29 mouse cellular contexts compared by ENCODE assay signal in the genomic region with DNA sequence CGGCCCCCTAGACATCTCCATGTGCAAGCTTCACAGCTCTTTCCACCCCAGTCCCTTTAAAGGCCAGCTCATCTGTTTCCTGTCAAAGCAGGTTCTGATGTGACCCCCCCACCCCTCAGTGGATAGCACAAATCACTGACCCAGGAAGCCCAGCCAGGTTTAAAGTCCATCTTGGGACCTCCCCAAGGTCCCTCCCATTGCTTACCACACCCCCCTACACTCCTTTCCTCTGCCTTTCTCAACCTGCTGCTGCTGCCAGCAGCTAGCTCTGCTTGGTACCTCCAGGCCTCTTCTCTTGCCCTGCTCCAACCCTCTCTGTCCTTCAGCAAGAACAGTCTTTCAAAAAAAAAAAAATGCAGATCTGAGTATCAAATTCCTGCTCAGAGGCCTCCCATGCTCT. TPM values are rescaled to one million over a fixed set of nuclear protein-coding genes. Genes with fewer than 3 reads are reported as not detected.
DNase-seq lines count a peak whose midpoint lies in the region; ATAC-seq and TF ChIP-seq lines count a peak whose summit lies in the region.
"Had no signal": no experiment of that assay in that cellular context is flagged by ENCODE, and none has a peak within 500 bp of the region (broad histone marks: within the 10 kb centered on the region; RNA-seq: fewer than 3 reads in every experiment).

No protein-coding gene starts in this region.

- TF ChIP-seq CTCF in kidney, adult 2 months (conservative IDR thresholded peaks at IDR 0.05; ENCODE audit: insufficient read depth, insufficient read length, low read depth, low read length) = no peak
- TF ChIP-seq CTCF in kidney, postnatal 0 days (IDR thresholded peaks at IDR 0.05; ENCODE audit: low read depth) = no peak
- no peak for TF ChIP-seq CTCF in stomach, postnatal 0 days (IDR thresholded peaks at IDR 0.05; ENCODE audit: low read depth)
- no peak for TF ChIP-seq CTCF in liver, postnatal 0 days (IDR thresholded peaks at IDR 0.05; ENCODE audit: low read depth)

- TF ChIP-seq EP300 in stomach, postnatal 0 days (optimal IDR thresholded peaks at IDR 0.05) = no peak
- TF ChIP-seq EP300 in liver, postnatal 0 days (IDR thresholded peaks at IDR 0.05; ENCODE audit: low read depth) = no peak

- WGBS in kidney, adult 2 months = 51% methylated on average over 1 of the region's 1 CpGs
- 93% methylated on average over 1 of the region's 1 CpGs for WGBS in intestine, embryonic 15.5 days
- 85% methylated on average over 1 of the region's 1 CpGs for WGBS in kidney, postnatal 0 days
- 74% methylated on average over 1 of the region's 1 CpGs for WGBS in stomach, postnatal 0 days
- 80% methylated on average over 1 of the region's 1 CpGs for WGBS in liver, postnatal 0 days (ENCODE audit: insufficient replicate concordance)

- DNase-seq in kidney, adult 2 months = peak; percentile 80
- no peak for DNase-seq in kidney, adult 18-20 months
- no peak for DNase-seq in kidney, postnatal 0 days (ENCODE audit: low spot score)
- DNase-seq in stomach, postnatal 0 days (ENCODE audit: low spot score) = peak; percentile 49
- no peak for DNase-seq in liver, postnatal 0 days
- DNase-seq in cerebellum, postnatal 14 days = no peak
- DNase-seq: adrenal gland, postnatal 25 days; cerebellum, adult 11-12 months; cerebellum, adult 9-11 months; forebrain, postnatal 0 days; gastrocnemius, postnatal 10 days; heart, postnatal 10 days; right cerebral cortex, postnatal 14 days; thymus, postnatal 14 days had no signal

- no peak for TF ChIP-seq POLR2A in kidney, adult 2 months (IDR thresholded peaks at IDR 0.05; ENCODE audit: low read depth, low read length)

- H3K4me2 ChIP-seq in intestine, embryonic 15.5 days (replicated peaks) = no peak overlapping the region
- H3K4me2 ChIP-seq in kidney, postnatal 0 days (ENCODE audit: low read length) = no peak overlapping the region
- no peak overlapping the region for H3K4me2 ChIP-seq in stomach, postnatal 0 days (replicated peaks; ENCODE audit: low read depth)
- H3K4me2 ChIP-seq in liver, postnatal 0 days (ENCODE audit: low read depth, low read length) = no peak overlapping the region
- H3K4me2 ChIP-seq: forebrain, embryonic 12.5 days; heart, embryonic 13.5 days; limb, embryonic 12.5 days; liver, embryonic 15.5 days; lung, embryonic 15.5 days; neural tube, embryonic 12.5 days; stomach, embryonic 15.5 days had no signal

- no peaks in the 10 kb centered on the region for H3K27me3 ChIP-seq in kidney, adult 2 months (replicated peaks; ENCODE audit: control insufficient read depth, insufficient read depth, low read length)
- H3K27me3 ChIP-seq in intestine, embryonic 15.5 days (replicated peaks) = no peaks in the 10 kb centered on the region
- H3K27me3 ChIP-seq in kidney, postnatal 0 days (ENCODE audit: insufficient read depth, low read length) = no peaks in the 10 kb centered on the region
- no peaks in the 10 kb centered on the region for H3K27me3 ChIP-seq in stomach, postnatal 0 days (ENCODE audit: control insufficient read depth, insufficient read depth, low read length)
- H3K27me3 ChIP-seq in liver, postnatal 0 days (ENCODE audit: insufficient read depth, low read length) = no peaks in the 10 kb centered on the region
- H3K27me3 ChIP-seq: forebrain, embryonic 12.5 days; heart, embryonic 13.5 days; limb, embryonic 12.5 days; liver, embryonic 15.5 days; lung, embryonic 15.5 days; neural tube, embryonic 12.5 days; stomach, embryonic 15.5 days had no signal

- H3K9me3 ChIP-seq in intestine, embryonic 15.5 days = no peaks in the 10 kb centered on the region
- no peaks in the 10 kb centered on the region for H3K9me3 ChIP-seq in kidney, postnatal 0 days (replicated peaks; ENCODE audit: low read length)
- H3K9me3 ChIP-seq in stomach, postnatal 0 days (ENCODE audit: control insufficient read depth, low read length) = no peaks in the 10 kb centered on the region
- no peaks in the 10 kb centered on the region for H3K9me3 ChIP-seq in liver, postnatal 0 days (ENCODE audit: low read length)
- H3K9me3 ChIP-seq: forebrain, embryonic 12.5 days; heart, embryonic 13.5 days; limb, embryonic 12.5 days; liver, embryonic 15.5 days; lung, embryonic 15.5 days; midbrain, embryonic 10.5 days; neural tube, embryonic 12.5 days; stomach, embryonic 15.5 days had no signal

- peak overlapping the region; percentile 36; the same call in 1 of the 2 replicates for H3K27ac ChIP-seq in kidney, adult 2 months (ENCODE audit: insufficient read depth, low read depth, low read length)
- no peak overlapping the region for H3K27ac ChIP-seq in intestine, embryonic 15.5 days
- peak overlapping the region; percentile 13; the same call in 1 of the 2 replicates for H3K27ac ChIP-seq in kidney, postnatal 0 days
- no peak overlapping the region for H3K27ac ChIP-seq in stomach, postnatal 0 days (replicated peaks)
- no peak overlapping the region for H3K27ac ChIP-seq in liver, postnatal 0 days (ENCODE audit: low read depth)
- H3K27ac ChIP-seq: forebrain, embryonic 12.5 days; heart, embryonic 13.5 days; layer of hippocampus, adult 2 months; left cerebral cortex, adult 2 months; limb, embryonic 12.5 days; liver, embryonic 15.5 days; lung, embryonic 15.5 days; midbrain, embryonic 10.5 days; neural tube, embryonic 12.5 days; stomach, embryonic 15.5 days had no signal

- no peaks in the 10 kb centered on the region for H3K36me3 ChIP-seq in kidney, adult 2 months (ENCODE audit: control insufficient read depth, insufficient read depth, low read length)
- H3K36me3 ChIP-seq in intestine, embryonic 15.5 days = peaks cover 56% of the 10 kb centered on the region
- peaks cover 79% of the 10 kb centered on the region for H3K36me3 ChIP-seq in kidney, postnatal 0 days (ENCODE audit: insufficient read depth, low read length)
- H3K36me3 ChIP-seq in stomach, postnatal 0 days (ENCODE audit: control insufficient read depth, insufficient read depth, low read length) = peaks cover 33% of the 10 kb centered on the region
- H3K36me3 ChIP-seq in liver, postnatal 0 days (replicated peaks; ENCODE audit: insufficient read depth, low read length) = peaks cover 21% of the 10 kb centered on the region

- H3K4me1 ChIP-seq in kidney, adult 2 months (ENCODE audit: control insufficient read depth, insufficient read depth, low read length) = peaks cover 13% of the 10 kb centered on the region
- no peaks in the 10 kb centered on the region for H3K4me1 ChIP-seq in intestine, embryonic 15.5 days (replicated peaks)
- H3K4me1 ChIP-seq in kidney, postnatal 0 days (replicated peaks; ENCODE audit: insufficient read depth, low read length) = no peaks in the 10 kb centered on the region
- H3K4me1 ChIP-seq in stomach, postnatal 0 days (replicated peaks; ENCODE audit: control insufficient read depth, insufficient read depth) = no peaks in the 10 kb centered on the region
- H3K4me1 ChIP-seq in liver, postnatal 0 days (ENCODE audit: insufficient read depth) = peaks cover 3% of the 10 kb centered on the region; the same call in 1 of the 2 replicates
- H3K4me1 ChIP-seq: forebrain, embryonic 12.5 days; heart, embryonic 13.5 days; limb, embryonic 12.5 days; liver, embryonic 15.5 days; lung, embryonic 15.5 days; midbrain, embryonic 10.5 days; neural tube, embryonic 12.5 days; stomach, embryonic 15.5 days had no signal

- H3K4me3 ChIP-seq in kidney, adult 2 months (ENCODE audit: insufficient read depth, low read depth, low read length) = no peak overlapping the region
- H3K4me3 ChIP-seq in intestine, embryonic 15.5 days (replicated peaks) = no peak overlapping the region
- no peak overlapping the region for H3K4me3 ChIP-seq in kidney, postnatal 0 days (replicated peaks; ENCODE audit: low read depth, low read length)
- H3K4me3 ChIP-seq in stomach, postnatal 0 days (ENCODE audit: low read depth, low read length) = no peak overlapping the region
- no peak overlapping the region for H3K4me3 ChIP-seq in liver, postnatal 0 days (ENCODE audit: low read depth, low read length)
- H3K4me3 ChIP-seq: erythroblast, embryonic 14.5 days; forebrain, embryonic 12.5 days; heart, embryonic 13.5 days; layer of hippocampus, adult 2 months; left cerebral cortex, adult 2 months; limb, embryonic 12.5 days; liver, embryonic 15.5 days; lung, embryonic 15.5 days; midbrain, embryonic 10.5 days; neural tube, embryonic 12.5 days; stomach, embryonic 15.5 days had no signal

- no peak overlapping the region for H3K9ac ChIP-seq in intestine, embryonic 15.5 days
- no peak overlapping the region for H3K9ac ChIP-seq in kidney, postnatal 0 days (ENCODE audit: low read depth, low read length)
- no peak overlapping the region for H3K9ac ChIP-seq in stomach, postnatal 0 days (ENCODE audit: low read length)
- no peak overlapping the region for H3K9ac ChIP-seq in liver, postnatal 0 days (replicated peaks)
- H3K9ac ChIP-seq: forebrain, embryonic 12.5 days; forebrain, postnatal 0 days; heart, embryonic 13.5 days; limb, embryonic 12.5 days; liver, embryonic 15.5 days; lung, embryonic 15.5 days; neural tube, embryonic 12.5 days; stomach, embryonic 15.5 days had no signal

- peak; percentile 42; the same call in 1 of the 2 replicates for ATAC-seq in intestine, embryonic 15.5 days
- peak; percentile 50 for ATAC-seq in kidney, postnatal 0 days (replicated peaks; ENCODE audit: low FRiP score, low read depth)
- peak; percentile 37; the same call in 1 of the 2 replicates for ATAC-seq in stomach, postnatal 0 days (ENCODE audit: low FRiP score, low TSS enrichment)
- no peak for ATAC-seq in CD4-positive, CD25-positive, alpha-beta regulatory T cell, adult 4 months
- no peak for ATAC-seq in liver, postnatal 0 days
- ATAC-seq: hindbrain, embryonic 16.5 days; midbrain, embryonic 16.5 days had no signal

RNA-seq across cellular contexts. Expression of a gene that starts 35.0 kb away (rescaled TPM):
- 31.9 and 34.0 TPM in 2 replicates for polyA plus RNA-seq in kidney, adult 2 months (2012; rRNA removed)
- polyA plus RNA-seq in intestine, embryonic 15.5 days (2015; fragmentation: Nextera tagmentation; extraction: Ambion mirVana) = 24.7 and 25.2 TPM in 2 replicates
- polyA plus RNA-seq in kidney, postnatal 0 days (2015; fragmentation: Nextera tagmentation; extraction: Ambion mirVana) = 32.2 and 32.8 TPM in 2 replicates
- polyA plus RNA-seq in stomach, postnatal 0 days (2015; fragmentation: Nextera tagmentation; extraction: Ambion mirVana) = 14.4 and 14.6 TPM in 2 replicates
- polyA plus RNA-seq in CD4-positive, CD25-positive, alpha-beta regulatory T cell, adult 4 months (2017; shearing (Covaris generic)) = 10 to 100 TPM in 1 of 2 experiments, 1 to 10 TPM in 1; 4.3 to 14.3 TPM
- polyA plus RNA-seq in liver, postnatal 0 days (2015; fragmentation: Nextera tagmentation; extraction: Ambion mirVana) = 7.0 and 7.2 TPM in 2 replicates

Comparison
In these comparisons a context has a peak if more than half of its experiments do, and no peak if none do; other contexts are left out.
1. DNase-seq: peak in kidney, adult 2 months (single experiment) and stomach, postnatal 0 days (single experiment); none in kidney, adult 18-20 months (single experiment), kidney, postnatal 0 days (single experiment), liver, postnatal 0 days (single experiment) and cerebellum, postnatal 14 days (0 of 2).
2. H3K27ac ChIP-seq: peak in kidney, adult 2 months (single experiment) and kidney, postnatal 0 days (single experiment); none in intestine, embryonic 15.5 days (single experiment), stomach, postnatal 0 days (single experiment) and liver, postnatal 0 days (single experiment).
3. ATAC-seq: peak in intestine, embryonic 15.5 days (single experiment), kidney, postnatal 0 days (single experiment) and stomach, postnatal 0 days (single experiment); none in CD4-positive, CD25-positive, alpha-beta regulatory T cell, adult 4 months (single experiment) and liver, postnatal 0 days (single experiment).